Mouse (Mus musculus): Measurements from ENCODE around the gene Clec14a. TPM values are rescaled to one million over a fixed set of nuclear protein-coding genes. Genes with fewer than 3 reads are reported as not detected.

Gene Clec14a
- polyA plus RNA-seq, 1 experiment: not detected

DNA sequence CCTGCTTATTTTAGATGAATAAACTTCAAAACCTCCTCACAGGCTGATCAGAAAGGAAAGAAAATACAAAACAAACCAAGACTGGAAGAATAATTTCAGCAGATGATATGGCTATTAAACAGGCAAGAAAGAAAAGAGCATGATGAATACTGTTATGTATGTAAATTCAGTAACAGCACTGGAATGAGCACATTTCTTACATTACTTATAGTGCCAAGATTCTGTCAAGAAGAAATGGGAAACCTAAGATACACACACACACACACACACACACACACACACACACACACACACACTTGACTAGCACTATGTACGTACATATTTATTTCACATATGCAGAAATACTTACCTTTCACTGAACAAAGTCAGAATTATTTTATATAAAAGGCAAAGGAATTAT, 17.2 kb downstream of the Clec14a start:
- no peaks in the 10 kb centered on the region for H3K9me3 ChIP-seq
- no peak overlapping the region for H3K4me3 ChIP-seq (replicated peaks)
- H3K36me3 ChIP-seq (replicated peaks; ENCODE audit: low read length): no peaks in the 10 kb centered on the region
- no peaks in the 10 kb centered on the region for H3K4me1 ChIP-seq
- H3K27me3 ChIP-seq (replicated peaks): no peaks in the 10 kb centered on the region
- TF ChIP-seq GATA1 (IDR thresholded peaks at IDR 0.05; ENCODE audit: borderline replicate concordance, low read length): no peak
- no peak for TF ChIP-seq FLI1 (IDR thresholded peaks at IDR 0.05; ENCODE audit: low read length)

DNA sequence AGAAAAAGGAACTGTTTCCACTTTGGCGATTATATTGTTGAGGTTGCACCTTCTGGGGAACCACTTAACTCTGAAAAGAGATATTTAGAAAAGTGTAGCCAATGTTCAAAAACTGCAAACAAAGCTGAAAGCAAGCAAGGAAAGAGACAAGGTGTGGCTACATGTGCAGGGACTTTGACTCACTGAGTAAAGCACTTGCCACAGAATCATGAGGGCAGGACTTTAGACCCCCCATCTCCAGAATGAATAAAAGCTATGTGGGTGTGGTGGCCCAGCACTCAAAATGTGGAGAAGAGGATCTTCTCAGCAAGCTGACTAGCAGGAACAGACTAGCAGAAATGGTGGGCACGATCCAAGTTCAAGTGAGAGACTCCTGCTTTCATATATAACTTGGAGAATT, 36.6 kb downstream of the Clec14a start:
- no peak for TF ChIP-seq FLI1 (IDR thresholded peaks at IDR 0.05; ENCODE audit: low read length)
- no peak for TF ChIP-seq GATA1 (IDR thresholded peaks at IDR 0.05; ENCODE audit: borderline replicate concordance, low read length)
- no peaks in the 10 kb centered on the region for H3K36me3 ChIP-seq (replicated peaks; ENCODE audit: low read length)
- no peaks in the 10 kb centered on the region for H3K9me3 ChIP-seq
- no peaks in the 10 kb centered on the region for H3K27me3 ChIP-seq (replicated peaks)
- no peaks in the 10 kb centered on the region for H3K4me1 ChIP-seq
- H3K4me3 ChIP-seq (replicated peaks): no peak overlapping the region

DNA sequence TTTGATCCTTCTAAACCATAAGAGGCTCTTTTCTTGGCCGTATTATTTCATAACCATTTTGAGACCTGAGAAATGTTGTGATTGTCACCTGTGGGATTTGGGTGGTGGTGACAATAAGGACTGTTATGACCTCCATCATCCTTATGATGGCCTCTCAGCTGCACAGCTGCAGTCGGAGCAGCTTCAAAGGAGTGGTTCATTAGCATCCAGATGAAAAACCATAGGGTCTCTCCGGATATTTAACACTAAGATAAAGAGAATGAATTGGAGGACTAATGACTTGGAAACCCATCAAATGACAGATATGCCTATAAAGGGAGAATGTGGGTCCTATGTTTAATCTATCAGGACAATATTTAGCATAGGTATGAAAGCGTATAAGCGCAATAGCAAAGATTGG, 43.4 kb downstream of the Clec14a start:
- H3K27me3 ChIP-seq (replicated peaks): no peaks in the 10 kb centered on the region
- no peaks in the 10 kb centered on the region for H3K9me3 ChIP-seq
- no peaks in the 10 kb centered on the region for H3K36me3 ChIP-seq (replicated peaks; ENCODE audit: low read length)
- H3K4me3 ChIP-seq (replicated peaks): no peak overlapping the region
- H3K4me1 ChIP-seq: no peaks in the 10 kb centered on the region
- TF ChIP-seq FLI1 (IDR thresholded peaks at IDR 0.05; ENCODE audit: low read length) (no peak), GATA1 (IDR thresholded peaks at IDR 0.05; ENCODE audit: borderline replicate concordance, low read length) (no peak)

DNA sequence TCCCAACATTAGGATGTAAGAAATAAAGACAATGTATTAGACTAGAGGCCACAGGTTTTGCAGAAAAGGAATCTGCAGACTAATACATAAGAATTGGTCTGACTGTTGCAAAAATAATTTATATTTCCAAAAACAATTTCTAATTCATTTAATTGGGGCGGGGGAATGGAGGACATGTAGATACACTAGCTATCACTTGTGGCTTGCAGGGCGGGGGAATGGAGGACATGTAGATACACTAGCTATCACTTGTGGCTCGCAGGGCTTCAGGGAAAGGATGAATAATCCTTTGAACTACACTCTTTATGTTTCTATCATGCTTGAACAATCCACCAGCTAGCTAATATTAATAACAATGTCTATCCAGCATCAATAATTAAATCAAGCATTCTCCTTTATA, 50.0 kb downstream of the Clec14a start:
- no peak for TF ChIP-seq FLI1 (IDR thresholded peaks at IDR 0.05; ENCODE audit: low read length)
- TF ChIP-seq GATA1 (IDR thresholded peaks at IDR 0.05; ENCODE audit: borderline replicate concordance, low read length): no peak
- peaks cover 12% of the 10 kb centered on the region for H3K4me1 ChIP-seq
- no peak overlapping the region for H3K4me3 ChIP-seq (replicated peaks)
- H3K9me3 ChIP-seq: peaks cover 8% of the 10 kb centered on the region
- peaks cover 11% of the 10 kb centered on the region for H3K27me3 ChIP-seq (replicated peaks)
- no peaks in the 10 kb centered on the region for H3K36me3 ChIP-seq (replicated peaks; ENCODE audit: low read length)

DNA sequence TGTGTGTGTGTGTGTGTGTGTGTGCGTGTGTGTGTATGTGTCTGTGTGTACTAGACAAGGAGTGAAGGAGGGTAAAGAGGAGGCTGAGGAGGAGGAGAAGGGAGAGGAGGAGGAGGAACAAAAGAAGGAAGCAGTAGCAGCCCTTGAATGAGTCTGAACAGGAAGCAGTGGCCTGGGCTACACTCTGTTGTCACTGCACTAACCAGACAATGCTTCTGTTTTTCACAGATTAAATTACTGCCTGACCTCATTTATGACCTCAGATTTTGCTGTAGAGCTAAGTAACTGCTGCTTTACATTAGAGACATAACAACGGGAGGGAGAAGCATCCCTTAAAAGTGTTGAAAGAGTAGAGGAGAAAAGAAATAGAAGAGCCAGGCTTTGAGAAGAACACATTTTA, 52.9 kb downstream of the Clec14a start:
- no peaks in the 10 kb centered on the region for H3K36me3 ChIP-seq (replicated peaks; ENCODE audit: low read length)
- TF ChIP-seq FLI1 (IDR thresholded peaks at IDR 0.05; ENCODE audit: low read length) (no peak), GATA1 (IDR thresholded peaks at IDR 0.05; ENCODE audit: borderline replicate concordance, low read length) (no peak)
- H3K9me3 ChIP-seq: peaks cover 22% of the 10 kb centered on the region
- peaks cover 40% of the 10 kb centered on the region for H3K27me3 ChIP-seq (replicated peaks)
- H3K4me1 ChIP-seq: peaks cover 33% of the 10 kb centered on the region
- no peak overlapping the region for H3K4me3 ChIP-seq (replicated peaks)

Other genes starting within 250 kb of the Clec14a start
- gene Sstr1, start 57.5 kb downstream of the Clec14a start, polyA plus RNA-seq (2012; ENCODE audit: insufficient read depth, low replicate concordance): not detected in 2 replicates